Mouse (Mus musculus): ENCODE measurements around the gene Olfr222.
"Not testable (repeated sequence)": the region's sequence is repeated elsewhere in the genome, so short reads cannot be mapped to it uniquely, and the experiment has no call there.

The Olfr222 gene

DNA sequence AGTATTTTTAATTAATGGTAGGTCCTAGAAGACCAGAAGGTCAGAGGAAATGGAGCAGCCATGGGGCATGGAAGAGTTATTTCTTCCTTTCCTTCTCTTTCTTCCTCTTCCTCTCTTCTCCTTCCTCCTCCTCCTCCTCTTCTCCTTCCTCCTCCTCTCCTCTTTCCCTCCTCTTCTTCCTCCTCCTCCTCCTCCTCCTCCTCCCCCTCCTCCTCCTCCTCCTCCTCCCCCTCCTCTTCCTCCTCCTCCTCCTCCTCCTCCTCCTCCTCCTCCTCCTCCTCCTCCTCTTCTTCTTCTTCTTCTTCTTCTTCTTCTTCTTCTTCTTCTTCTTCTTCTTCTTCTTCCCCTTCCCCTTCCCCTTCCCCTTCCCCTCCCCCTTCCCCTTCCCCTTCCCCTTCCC lies at the start of gene Olfr222:
Gene Olfr222, minus strand, starts transcription at position 101 of the 400 bp plus-strand sequence.
- DNase-seq = not testable (repeated sequence)

DNA sequence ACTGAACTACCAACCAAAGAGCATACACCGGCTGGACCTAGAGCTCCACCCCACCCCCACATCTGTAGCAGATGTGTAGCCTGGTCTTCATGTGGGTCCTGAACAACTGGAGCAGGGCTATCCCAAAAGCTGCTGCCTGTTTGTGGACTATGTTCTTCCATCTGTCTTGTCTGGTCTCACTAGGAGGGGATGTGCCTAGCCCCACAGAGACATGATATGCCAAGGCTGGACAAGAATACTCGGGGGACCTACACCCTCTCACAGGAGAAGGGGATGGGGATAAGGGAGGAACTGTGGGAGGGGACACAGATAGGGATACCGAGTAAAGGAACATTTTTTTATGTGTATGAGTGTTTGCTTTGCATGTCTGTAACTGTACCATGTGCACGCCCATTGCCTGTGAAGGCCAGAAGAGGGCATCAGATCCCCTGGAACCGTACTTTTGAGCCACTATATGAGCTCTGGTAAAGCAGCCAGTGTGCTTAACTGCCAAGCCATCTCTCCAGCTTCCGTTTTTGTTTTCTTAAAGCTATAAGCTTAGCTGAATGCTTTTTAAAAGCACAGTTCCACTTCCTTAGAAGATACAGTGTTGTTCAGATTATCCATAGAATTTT lies 48.1 kb upstream of the Olfr222 start:
- peak; percentile 71 to 82 for DNase-seq

DNA sequence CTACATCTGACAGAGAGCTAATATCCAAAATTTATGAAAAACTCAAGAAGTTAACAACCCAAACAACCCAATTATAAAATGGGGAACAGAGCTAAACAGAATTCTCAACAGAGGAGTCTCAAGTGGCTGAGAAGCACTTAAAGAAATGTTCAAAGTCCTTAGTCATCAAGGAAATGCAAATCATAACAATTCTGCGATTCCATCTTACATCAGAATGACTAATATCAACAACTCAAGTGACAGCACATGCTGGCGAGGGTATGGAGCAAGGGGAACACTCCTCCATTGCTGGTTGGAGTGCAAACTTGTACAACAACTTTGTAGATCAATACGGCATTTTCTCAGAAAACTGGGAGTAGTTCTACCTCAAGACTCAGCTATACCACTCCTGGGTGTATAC lies 46.2 kb upstream of the Olfr222 start:
- no peak for DNase-seq

DNA sequence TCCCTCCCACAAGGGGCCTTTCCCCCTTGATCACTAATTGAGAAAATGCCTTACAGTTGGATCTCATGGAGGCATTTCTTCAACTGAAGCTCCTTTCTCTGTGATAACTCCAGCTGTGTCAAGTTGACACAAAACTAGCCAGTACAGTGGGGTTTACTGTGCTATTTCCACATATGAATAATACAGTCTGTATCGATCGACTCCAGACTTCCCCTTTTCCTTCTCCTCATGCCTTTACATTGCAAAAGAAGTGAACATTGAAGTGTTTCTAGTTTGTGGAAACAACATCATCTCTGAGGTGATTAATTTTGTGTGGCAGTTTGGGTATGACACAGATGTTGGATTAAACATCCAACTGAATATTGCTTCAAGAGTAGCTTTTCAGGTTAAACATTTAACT lies 41.0 kb upstream of the Olfr222 start:
- DNase-seq = not testable (repeated sequence)

DNA sequence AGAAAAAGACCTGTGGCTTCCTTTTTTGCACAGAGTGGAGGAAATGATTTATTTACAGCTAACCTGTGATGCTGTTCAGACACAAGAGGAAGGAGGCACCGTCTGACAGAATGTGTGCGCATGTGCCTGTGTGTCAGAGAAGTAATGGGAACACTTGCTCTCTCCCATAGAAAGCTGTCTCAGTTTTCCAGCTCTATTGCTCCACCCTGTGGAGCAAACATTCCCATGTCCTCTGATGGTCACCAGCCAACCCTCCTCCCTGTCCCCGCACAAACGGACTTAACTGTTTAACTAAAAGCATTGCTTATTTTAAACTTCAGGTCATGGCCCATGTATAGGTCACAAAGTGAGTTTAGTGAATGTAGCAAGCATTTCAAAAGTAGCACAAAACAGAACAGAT lies 38.1 kb upstream of the Olfr222 start:
- peak in 1 of 2 experiments; percentile 64 for DNase-seq

DNA sequence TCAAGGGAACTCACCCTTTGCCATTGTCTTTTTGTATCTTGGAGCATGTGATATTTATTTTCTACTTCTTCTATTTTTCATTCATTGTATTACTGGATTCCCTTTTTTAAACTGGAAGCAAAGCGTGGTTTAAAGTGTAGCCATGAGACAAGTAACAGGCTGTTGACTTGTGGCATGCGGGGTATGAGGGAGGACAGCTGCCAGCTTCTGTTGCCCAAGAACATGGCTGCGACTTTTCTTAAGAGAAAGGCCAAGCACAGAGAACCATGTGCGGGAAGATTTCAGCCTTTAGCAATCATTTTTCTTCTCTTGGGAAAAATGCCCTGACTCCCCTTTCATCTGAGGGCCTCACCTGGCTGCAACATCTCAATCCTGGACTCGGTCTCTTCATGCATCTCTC lies 35.6 kb upstream of the Olfr222 start:
- DNase-seq = no peak

DNA sequence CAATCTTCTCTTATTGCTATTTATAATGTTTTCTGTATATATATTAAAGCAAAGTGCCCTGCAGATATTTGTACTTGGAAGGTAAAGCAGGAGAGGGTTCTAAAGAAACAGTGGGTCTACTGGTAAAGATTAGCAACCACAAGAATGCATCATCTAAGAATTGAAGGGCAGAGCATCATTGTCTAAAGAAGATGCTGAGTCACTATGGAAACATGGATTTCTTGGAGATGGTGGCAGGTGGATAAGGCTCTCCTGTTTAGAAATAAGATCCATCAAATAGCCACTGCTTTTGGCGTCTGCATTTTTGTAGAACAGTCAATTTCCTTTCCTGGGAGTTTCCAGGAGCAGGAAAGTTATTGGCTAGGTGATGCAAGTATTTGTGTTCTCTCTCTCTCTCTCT lies 26.3 kb upstream of the Olfr222 start:
- DNase-seq = no peak

DNA sequence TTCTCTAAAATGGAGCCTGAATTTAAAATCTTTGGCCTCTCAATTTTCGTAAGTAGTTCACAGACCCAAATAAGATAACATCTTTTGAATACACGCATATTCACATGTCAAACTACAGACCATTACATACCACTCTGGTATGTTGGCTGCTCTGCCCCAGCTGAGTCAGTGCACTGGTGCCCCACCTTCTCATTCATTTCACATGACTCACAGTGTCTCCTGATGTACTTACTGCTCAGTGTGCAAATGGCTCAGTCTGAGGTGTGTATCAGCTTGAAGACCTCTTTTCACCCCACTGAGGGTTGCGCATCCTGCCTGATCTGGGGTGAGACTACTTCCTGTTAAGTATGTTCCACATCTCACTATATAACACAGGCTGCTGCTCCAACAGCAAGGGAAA lies 24.8 kb upstream of the Olfr222 start:
- no peak for DNase-seq

DNA sequence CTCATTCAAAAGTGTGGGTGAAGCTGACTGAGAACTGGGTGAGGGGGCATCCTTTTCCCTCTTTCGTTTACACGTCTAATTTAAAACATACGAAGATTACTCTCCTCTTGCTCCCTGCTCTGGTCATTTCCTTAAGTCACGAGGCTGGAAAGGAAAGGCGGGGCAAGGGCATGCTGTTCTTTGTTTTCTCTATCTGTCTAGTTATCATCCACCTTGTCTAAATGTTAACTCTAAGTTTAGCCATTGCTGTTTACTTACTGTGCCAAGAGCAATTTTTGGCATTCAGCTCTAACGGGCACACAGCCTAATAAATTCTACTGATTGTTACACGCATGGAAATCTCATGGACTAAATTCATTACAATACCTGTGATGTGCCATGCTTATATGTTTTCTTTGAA lies 23.2 kb upstream of the Olfr222 start:
- DNase-seq = no peak

DNA sequence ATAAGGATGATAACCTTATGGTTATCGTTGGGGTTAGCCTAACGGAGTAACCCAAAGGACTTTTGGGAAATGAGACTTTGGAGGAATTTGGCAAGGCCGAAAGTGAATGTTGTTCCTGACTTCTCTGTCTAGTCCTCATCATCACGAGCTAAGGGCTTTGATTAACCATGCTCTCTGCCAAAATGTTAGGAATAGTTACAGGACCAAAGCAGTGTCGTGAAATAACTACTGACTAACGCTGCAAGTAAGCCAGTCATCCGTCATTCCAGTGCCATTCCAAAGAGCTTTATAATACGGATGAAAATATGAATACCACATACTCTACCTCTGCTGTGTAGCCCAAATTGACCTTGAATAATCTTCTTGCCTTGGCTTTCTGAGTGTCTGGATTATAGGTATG lies 20.9 kb upstream of the Olfr222 start:
- DNase-seq = no peak

DNA sequence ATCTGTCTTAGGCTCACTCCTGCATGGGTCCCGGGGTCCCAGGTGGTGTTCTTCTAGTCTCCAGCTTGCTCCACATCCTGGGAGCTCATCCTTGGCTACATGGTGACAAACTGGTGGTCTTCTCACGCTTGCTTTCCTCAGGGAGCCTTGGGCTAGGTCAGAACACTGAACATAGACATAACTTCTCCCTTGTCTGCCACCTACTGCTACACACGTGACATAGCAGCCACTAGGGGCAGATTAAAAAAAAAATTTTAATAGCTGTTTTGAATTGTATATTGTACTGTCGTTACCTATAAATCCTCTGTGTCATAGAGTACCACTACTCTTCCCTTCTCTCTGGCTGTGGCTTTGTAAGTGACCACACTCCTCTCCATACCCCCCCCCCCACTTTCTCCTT lies 20.1 kb upstream of the Olfr222 start:
- no peak for DNase-seq

DNA sequence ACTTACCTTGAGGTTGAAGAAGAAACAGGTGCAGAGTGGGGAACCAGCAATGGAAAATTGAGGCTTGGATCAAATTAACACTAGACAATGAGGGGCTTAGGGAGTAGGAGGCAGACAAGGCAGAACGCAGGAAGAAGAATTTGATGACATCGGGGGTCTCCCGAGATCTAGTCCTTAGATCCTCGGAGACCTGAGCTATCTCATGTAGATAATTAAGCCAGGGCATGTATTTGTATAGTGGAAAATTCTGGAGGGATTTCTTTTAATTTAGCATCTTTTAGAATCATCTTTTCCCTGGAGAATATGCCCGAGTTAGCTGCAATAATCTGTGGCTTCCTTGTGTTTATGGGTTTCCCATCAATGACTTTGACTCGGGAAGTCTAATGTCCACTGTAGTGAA lies 17.2 kb upstream of the Olfr222 start, which contains the start of gene Olfr223:
Gene Olfr223, minus strand, starts transcription at position 101 of the 400 bp plus-strand sequence.
- no peak for DNase-seq

DNA sequence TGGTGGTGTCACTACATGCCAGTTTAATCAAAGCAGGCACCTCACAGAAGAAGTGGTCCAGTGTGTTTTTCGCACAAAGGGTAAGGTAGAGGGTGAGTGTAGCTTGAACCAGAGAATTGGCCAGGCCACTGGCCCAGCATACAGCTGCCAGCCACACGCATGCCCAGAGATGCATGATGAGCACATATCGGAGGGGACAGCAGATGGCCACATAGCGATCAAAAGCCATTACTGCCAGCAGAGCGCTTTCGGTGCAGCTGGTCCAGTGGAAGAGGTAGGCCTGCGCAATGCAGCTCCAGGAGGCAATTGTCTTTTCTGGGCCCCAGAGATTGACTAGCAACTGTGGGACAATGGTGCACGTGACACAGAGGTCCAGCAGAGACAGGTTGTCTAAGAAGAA lies 13.5 kb upstream of the Olfr222 start:
- DNase-seq = no peak

DNA sequence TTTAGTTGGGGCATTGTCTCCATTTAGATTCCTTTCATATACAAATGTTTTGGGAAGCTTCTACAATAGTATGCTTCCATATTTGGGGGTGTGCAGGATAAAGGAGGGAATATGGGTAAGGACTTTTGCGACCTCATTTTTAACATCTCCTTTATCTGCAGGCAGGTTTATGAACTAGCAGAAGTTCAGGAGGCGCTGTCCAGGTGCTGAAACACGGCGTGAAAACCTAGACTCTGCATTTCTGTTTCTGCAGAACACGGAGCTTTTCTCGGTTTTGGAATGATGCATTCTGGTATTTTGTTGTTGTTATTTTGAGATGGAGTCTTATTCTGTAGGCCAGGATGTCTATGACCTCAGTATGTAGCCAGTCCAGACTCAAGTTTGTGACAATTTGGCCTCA lies 8.5 kb upstream of the Olfr222 start:
- DNase-seq = no peak

DNA sequence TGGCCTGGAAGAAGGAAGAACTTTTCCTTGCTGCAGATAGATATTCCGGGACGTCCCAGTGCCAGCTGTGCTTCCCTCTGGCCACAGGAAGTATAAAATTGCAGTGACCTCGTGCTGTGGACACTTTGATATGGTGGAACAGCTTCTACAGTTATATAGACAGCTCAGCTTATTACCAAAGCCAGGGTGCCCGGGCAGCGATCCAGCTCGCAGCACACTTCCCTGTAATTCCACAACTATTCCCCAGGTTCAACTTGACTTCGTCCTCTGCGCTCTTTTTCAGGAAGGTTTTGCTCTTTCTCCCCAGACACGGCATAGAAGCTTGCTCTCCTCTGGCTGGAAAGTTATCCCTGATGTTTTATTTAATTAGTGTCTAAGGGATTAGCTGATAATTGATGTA lies 309 bp downstream of the Olfr222 start:
- DNase-seq = peak in 1 of 2 experiments; percentile 9

DNA sequence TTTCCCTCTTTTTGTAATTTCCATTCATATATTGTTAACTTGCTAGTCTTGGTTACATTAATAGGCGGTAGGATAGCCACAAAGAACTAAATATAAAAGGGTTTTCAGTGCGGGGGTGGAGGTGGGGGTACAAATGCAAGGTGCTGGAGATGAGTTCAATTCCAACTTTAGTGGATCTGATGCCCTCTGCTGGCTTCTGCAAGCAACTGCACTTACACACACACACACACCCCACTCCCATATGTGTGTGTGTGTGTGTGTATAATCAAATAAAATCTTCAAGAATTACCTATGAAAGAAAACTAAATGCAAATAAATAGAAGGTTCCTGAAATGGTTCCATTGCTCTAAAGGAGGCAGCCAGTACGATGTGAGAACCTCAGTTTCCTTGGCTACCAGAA lies 6.7 kb downstream of the Olfr222 start:
- peak; percentile 10 to 56 for DNase-seq

DNA sequence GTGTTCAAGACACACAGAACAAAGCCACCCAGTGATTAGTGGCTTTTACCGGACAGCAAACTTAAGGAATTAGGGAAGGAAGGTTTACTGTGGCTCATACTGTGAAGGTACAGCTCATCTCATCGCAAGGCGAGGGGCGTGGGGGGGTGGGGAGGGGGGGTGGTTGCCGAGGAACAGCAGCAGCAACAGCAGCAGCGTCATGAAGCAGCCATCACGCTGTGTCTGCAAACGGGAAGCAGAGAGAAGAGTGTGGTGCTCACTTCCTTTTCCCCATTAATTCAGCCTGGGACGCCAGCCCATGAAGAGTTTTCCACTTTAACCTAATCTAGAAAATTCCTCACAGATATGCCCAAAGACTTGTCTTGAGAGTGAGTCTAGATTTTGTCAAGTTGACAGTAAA lies 13.2 kb downstream of the Olfr222 start:
- no peak for DNase-seq

DNA sequence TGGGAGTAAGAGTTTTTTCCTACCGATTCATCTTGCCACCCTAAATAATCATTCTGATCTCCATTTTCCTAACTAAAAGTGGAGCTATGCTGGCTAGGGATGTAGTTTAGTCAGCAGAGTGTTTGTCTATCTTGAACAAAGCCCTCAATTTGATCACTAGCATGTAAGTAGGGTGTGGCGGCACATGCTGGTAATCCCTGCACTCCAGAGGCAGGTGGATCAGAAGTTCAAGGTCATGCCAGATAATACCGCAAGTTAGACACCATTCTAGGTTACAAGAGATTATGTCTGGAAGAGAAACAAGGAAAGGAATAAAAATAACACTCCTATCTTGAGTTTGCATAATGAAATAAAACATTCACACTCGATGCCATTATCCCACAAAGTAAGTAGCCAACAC lies 13.7 kb downstream of the Olfr222 start:
- DNase-seq = no peak

DNA sequence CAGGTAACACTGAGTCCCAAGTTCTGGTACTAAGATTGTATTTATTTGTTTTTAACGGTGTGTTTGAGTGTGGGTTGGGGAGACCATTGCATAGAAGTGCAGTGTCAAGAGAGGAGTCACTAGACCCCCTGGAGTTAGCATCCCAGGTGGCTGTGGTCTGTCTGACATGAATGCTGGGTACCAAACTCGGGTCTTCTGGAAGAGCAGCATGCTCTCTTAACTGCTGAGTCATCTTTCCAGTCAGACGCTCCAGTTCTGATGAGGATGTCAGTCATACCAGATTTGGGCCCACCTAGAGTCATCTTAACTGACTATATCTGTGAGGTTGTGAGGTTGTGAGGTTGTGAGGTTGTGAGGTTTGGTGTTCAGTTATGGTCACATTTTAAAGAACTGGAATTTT lies 15.1 kb downstream of the Olfr222 start:
- no peak for DNase-seq

DNA sequence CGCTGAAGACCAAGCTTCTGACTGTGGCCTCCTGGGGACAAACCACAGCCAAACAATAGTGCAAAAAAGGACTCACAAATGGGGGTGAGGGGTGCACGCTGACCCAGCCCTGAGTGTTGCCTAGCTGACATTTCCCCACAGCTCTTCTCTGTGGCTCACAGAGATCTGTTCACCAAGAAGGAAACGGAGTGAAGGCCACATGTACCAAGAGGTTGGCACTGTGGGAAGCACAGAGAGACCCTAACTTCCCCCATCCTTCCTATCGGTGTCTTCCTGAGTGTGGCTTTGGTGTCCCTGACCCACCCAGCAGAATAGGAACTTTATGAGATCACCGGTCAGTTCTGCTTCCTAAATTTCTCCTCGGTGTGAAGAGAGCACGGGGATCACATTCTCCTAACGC lies 21.5 kb downstream of the Olfr222 start:
- DNase-seq = no peak

DNA sequence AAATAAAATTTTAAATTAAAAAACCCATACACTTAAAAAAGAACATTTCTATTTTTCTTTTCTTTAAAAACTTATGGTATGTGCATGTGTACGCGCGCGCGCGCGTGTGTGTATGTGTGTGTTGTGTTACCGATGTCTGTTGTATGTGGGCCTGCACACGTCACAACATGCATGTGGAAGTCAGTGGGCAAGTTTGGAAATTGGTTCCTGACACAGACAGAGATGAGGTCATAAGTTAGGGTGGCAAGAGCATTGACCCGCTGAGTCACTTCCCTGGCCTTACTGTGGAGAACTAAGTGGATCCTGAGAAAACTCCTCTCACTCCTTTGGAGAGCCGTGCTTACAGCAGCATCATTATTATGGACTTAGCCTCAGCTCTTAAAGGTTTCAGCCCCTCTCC lies 21.9 kb downstream of the Olfr222 start:
- DNase-seq = no peak

DNA sequence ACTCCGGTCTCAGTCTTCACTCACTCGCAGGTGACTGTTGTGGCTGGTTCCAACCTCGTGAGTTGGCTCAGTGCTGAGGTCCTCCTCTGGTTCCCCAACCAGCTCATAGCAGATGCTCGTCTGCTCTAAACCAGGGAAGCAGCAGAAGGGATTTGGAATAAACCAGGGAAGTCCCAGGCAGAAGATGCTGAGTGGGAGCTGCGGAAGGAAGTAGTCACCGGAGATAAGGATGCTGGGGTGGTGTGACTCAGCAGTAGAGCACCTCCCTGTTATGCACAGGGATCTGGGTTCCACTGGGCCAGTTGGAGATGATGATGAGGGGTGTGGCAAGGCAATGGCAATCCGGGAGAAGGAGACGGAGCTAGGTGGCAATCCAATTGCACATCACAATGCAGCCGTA lies 32.0 kb downstream of the Olfr222 start:
- DNase-seq = no peak

DNA sequence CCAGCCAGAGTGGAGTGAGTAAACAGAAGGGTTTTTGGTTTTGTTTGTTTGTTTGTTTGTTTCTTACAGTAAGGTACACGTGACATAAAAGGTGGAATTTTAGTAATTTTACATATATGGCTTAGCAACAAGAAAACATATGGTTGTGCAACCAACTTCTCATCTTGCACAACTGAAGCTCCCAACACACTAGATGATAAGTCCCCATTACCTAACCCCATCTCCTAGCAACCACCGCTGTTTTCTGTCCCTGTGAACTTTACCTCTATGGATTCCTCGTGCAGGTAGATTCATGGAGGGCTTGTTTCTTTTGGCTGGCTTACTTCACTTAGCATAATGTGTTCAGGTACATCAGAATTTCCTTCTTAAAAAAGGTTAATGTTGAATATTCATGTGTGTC lies 32.7 kb downstream of the Olfr222 start:
- no peak for DNase-seq

DNA sequence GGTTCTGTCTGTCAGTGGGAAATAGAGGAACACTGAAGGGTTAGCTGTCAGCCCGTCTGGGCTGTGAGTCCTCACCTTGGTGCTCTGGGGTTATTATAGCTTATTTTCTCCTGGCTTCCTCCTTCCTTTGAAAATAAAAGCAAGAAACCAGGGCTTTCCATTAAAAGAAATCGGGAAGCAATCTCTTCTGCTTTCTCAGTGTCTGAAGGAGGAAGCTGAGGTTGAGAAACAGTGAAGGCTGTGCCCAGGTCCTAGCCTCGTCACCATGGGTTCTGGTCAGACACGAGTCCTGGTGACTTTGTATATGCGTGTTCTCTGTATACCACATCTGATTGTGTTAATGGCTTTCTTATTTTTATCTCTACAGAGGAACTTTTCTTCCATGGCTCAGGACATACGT lies 33.6 kb downstream of the Olfr222 start:
- DNase-seq = no peak

DNA sequence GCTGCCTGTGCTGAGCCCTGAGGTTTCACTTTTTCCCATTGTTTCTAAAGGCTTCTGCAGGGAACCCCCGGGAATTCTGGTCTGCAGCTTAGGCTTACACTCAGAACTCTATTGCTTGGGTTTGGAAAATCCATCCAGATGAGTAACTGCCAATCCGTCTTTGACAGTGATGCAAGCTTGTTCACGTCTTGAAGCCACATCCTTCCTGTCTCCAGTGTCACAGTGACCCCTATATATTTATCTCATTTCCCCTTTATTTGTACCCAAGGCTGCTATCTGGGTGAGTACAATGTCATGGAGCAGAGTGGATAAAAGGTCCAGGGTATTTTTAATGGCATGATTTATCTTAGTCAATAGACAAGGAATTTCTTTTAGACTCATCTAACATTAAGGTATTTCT lies 34.7 kb downstream of the Olfr222 start, which contains the start of gene Nlrp3:
Gene Nlrp3, plus strand, starts transcription at position 245 of the 400 bp plus-strand sequence.
- no peak for DNase-seq

Data from cerebellum, postnatal 25 days (tissue).